Mouse (Mus musculus): ENCODE results near the gene Brd4. TPM values are rescaled to one million over a fixed set of nuclear protein-coding genes. Genes with fewer than 3 reads are reported as not detected.

The Brd4 gene
- polyA plus RNA-seq, 1 experiment from 2014 or later: 112 TPM

DNA sequence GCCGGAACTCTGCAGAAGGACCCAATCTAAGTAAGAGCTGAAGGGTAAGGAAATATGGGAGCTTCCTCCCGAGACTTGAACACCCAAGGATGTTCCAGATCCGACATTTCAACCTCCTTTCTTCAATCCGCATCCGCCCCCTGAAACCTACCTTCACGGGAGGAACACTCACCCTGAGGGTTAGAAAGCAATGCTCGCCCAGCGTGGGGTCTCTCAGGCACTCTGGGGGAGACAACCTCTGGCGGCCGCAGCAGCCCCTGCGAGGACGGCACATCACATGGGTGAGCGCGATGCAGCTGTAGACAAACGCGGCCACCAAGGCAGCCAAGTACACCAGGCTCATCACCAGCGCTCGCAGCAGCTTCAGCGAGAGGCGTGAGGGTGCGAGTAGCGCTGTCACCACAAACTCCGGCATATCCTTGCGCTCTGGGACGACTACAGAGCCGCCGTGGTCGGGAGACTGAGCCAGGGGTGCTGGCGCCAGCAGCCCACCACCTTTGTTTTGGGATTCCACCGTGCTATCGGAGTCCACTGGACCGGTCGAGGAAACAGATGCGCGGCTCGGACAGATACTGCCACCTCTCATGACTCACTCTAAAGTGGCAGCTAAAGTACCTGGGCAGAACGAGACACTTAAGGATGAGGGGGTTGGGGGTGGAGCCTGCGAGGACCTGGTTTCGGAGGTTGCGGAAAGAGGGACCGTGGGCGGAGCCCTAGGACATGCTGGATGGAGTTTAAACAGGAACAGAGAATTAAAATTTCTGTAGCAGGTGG, 95.5 kb downstream of the Brd4 start, which contains the start of gene Ephx3:
Ephx3 (minus strand) TSS at position 687 of the 774 bp plus-strand sequence.
- no peak within 1 kb of the TSS for H3K27ac ChIP-seq
- ATAC-seq (ENCODE audit: low FRiP score, low read depth): peak; percentile 50; the same call in 1 of the 2 replicates

DNA sequence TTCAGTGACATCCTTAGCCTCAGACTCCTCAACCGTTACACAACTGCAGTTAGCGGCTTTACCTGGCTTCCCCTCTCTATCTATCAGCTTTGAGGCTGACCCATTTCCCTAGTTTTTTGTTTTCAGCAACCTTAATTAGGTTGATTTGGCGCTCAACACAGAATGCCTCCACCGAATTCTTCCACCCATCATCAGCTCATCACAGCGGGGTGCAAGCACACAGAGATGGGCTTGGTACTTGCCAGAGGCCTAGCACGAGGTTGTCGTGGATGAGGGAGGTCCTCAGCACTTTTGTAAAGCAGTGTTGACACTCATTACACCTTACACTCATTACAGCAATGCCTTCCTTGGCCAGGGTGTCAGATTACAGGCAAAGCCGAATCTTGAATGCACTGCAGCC, 101.5 kb downstream of the Brd4 start:
- ATAC-seq (ENCODE audit: low FRiP score, low read depth): no peak
- H3K4me2 ChIP-seq (replicated peaks): no peak overlapping the region
- 25% methylated on average over 8 of the region's 8 CpGs for WGBS
- H3K9ac ChIP-seq: no peak overlapping the region
- H3K9me3 ChIP-seq: no peaks in the 10 kb centered on the region
- no peak overlapping the region for H3K27ac ChIP-seq
- H3K4me1 ChIP-seq: peaks cover 19% of the 10 kb centered on the region
- H3K4me3 ChIP-seq: no peak overlapping the region
- 0 out of 2 replicates have a peak, but pooled peaks cover under 1% of the 10 kb centered on the region for H3K27me3 ChIP-seq (replicated peaks)
- H3K36me3 ChIP-seq: no peaks in the 10 kb centered on the region

More for the DNA sequence above, 95.5 kb downstream of the Brd4 start, which contains the start of gene Ephx3:
- H3K4me2 ChIP-seq (replicated peaks): peak within 1 kb of the TSS; percentile 61
- H3K36me3 ChIP-seq: no peaks in the 10 kb centered on the region
- peaks cover 20% of the 10 kb centered on the region for H3K27me3 ChIP-seq (replicated peaks)
- peaks cover 8% of the 10 kb centered on the region for H3K4me1 ChIP-seq
- peak within 1 kb of the TSS; percentile 25 for H3K4me3 ChIP-seq
- peak within 1 kb of the TSS; percentile 19; the same call in 1 of the 2 replicates for H3K9ac ChIP-seq
- 6% methylated on average over 42 of the region's 42 CpGs for WGBS
- no peaks in the 10 kb centered on the region for H3K9me3 ChIP-seq

DNA sequence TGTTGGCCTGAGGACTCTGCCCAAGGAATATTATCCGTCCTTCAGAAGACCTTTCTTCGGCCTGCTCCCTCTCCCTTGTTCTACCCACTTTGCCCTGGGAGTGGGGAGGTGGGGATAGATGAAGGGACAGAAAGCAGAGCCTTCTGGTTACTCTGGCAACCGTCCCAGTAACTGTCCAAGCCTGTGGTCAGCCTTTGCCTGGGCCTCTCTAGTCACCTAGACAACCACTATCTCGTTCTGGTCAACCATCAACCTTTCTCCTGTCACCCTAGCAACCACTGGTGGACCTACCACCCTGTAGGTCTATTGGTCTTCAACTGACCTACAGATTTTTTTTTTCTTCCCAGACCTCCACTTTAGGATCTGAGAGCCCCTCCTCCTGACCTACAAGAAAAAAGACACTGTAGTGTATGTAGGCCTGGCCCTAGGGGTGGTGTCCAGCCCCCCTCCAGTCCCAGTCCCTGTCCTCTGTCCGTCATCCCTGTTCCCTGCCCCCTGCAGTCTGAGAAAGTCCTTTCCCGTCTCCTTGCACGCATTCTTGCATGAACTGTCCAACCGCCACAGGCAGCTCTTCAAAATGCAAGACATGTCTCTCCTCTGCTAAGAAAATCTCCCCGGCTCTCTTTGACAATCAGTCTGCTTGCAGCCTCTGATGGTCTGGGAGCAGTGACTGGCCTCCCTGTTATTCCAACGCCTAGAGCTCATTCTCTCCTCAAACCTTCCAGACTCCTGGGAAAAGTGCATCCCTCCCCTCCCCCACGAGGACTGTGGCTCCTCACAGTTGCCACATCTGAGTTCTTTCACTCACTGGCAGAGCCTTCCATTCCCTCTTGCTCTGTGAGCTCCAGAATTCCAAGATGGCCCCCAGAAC, 104.7 kb downstream of the Brd4 start:
- no peaks in the 10 kb centered on the region for H3K36me3 ChIP-seq
- peak overlapping the region; percentile 46 for H3K27ac ChIP-seq
- WGBS: 33% methylated on average over 11 of the region's 11 CpGs
- peaks cover 19% of the 10 kb centered on the region for H3K4me1 ChIP-seq
- H3K9me3 ChIP-seq: no peaks in the 10 kb centered on the region
- H3K27me3 ChIP-seq (replicated peaks): no peaks in the 10 kb centered on the region
- H3K4me2 ChIP-seq (replicated peaks): no peak overlapping the region
- no peak overlapping the region for H3K4me3 ChIP-seq
- peak; percentile 74 for ATAC-seq (ENCODE audit: low FRiP score, low read depth)
- H3K9ac ChIP-seq: no peak overlapping the region

DNA sequence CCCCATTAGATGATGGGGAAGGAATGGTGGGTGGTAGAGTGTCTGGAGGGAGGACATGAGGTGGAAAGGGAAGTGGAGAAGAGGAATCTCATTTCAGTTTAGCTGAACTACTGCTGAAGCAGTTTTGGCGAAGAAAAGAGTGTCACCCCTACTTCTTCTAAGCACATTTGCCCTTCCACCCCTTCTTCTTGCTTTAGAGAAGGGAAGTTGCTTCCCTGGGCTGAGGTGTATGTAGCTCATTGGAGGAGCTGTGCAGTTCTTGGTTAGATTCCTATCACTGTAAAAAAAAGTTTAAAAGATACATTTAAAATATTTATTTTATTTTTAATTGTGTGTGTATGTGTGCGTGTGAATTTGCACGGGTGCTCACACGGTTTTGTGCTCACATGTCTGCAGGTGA, 107.6 kb downstream of the Brd4 start:
- Histone ChIP-seq H3K4me3 (no peak overlapping the region), H3K9me3 (no peaks in the 10 kb centered on the region), H3K27ac (no peak overlapping the region), H3K4me1 (peaks cover 22% of the 10 kb centered on the region), H3K36me3 (no peaks in the 10 kb centered on the region), H3K9ac (no peak overlapping the region), H3K27me3 (replicated peaks) (no peaks in the 10 kb centered on the region), H3K4me2 (replicated peaks) (no peak overlapping the region)
- ATAC-seq (ENCODE audit: low FRiP score, low read depth): no peak
- WGBS: 90% methylated on average over 4 of the region's 4 CpGs

DNA sequence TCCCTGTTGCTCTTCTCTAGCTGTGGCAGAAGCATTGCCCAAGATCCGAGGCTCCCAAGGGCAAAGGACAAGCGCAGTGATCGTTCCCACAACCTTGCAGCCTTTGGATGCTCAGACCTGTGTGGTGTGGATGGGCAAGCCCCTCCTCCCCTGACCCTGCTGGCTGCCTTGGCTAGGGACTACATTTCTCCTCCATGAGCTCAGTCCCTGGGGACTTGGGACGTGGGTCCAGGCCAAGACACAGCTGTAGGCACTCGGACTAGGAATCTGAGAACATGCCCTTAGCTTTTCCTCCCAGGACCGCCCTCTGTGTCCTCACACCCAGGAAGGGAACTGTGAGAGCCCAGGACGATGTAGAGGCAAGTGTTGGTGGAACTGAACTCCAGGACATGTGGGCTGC, 111.4 kb downstream of the Brd4 start:
- Histone ChIP-seq H3K4me3 (no peak overlapping the region), H3K36me3 (no peaks in the 10 kb centered on the region), H3K4me1 (0 out of 2 replicates have a peak, but pooled peaks cover 3% of the 10 kb centered on the region), H3K27ac (no peak overlapping the region), H3K27me3 (replicated peaks) (no peaks in the 10 kb centered on the region), H3K9me3 (no peaks in the 10 kb centered on the region), H3K4me2 (replicated peaks) (no peak overlapping the region), H3K9ac (no peak overlapping the region)
- WGBS: 77% methylated on average over 7 of the region's 7 CpGs
- ATAC-seq (ENCODE audit: low FRiP score, low read depth): no peak

DNA sequence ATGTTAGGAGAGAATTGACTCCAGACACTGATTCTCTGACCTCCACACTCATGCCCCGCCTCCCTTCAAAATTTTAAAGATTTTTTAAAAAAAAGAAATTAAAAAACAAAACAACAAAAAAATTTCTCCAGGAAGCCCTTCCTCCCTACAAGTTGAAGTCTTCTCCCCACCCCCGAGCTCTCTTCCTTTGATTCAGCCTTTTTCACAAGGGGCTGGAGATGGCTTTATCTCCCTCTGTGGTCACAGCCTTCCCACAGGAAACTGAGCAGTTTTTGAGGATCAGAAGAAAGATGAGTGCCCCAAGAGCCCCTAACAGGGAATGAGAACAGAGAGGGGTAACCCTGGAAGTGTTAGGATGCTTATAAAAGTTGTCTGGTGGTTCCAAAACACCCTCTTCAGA, 112.0 kb downstream of the Brd4 start:
- H3K27me3 ChIP-seq (replicated peaks): no peaks in the 10 kb centered on the region
- no peaks in the 10 kb centered on the region for H3K36me3 ChIP-seq
- no peak overlapping the region for H3K4me2 ChIP-seq (replicated peaks)
- no peak overlapping the region for H3K9ac ChIP-seq
- H3K4me1 ChIP-seq: 0 out of 2 replicates have a peak, but pooled peaks cover 3% of the 10 kb centered on the region
- H3K4me3 ChIP-seq: no peak overlapping the region
- WGBS: 84% methylated on average over 2 of the region's 2 CpGs
- no peak overlapping the region for H3K27ac ChIP-seq
- ATAC-seq (ENCODE audit: low FRiP score, low read depth): no peak
- H3K9me3 ChIP-seq: no peaks in the 10 kb centered on the region

DNA sequence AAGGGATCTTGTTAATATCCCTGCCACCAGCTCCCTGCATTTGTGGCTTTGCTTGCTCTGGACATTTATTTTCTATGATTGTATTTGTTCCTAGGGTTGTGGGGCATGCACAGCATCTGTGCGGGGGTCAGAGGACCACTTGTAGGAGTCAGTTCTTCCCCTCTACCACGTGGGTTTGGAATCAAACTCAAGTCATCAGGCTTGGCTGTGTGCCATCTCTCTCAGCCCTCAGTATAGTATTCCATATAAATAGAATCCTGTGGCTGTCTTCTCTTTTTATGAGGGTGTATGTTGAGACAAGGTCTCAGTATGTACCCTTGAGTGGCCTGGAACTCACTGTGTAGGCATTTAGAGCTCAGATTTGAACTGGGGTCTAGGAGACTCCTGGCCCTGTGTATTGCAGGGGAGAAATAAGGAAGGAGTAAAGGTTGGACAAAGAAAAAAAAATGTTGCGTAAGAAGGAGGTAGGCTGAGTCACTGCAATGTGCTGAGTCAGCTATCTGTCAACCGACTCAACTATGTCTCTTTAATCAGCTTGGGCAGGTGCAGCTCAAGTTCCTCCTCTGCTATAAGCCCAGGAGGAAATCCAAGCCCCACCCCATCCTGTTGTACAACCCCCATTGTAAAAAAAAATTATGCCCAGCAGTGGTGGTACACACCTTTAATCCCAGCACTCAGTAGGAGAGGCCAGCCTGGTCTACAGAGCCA, 114.8 kb downstream of the Brd4 start:
- Histone ChIP-seq H3K4me1 (peaks cover 23% of the 10 kb centered on the region), H3K4me2 (replicated peaks) (no peak overlapping the region), H3K4me3 (no peak overlapping the region), H3K9ac (no peak overlapping the region), H3K9me3 (no peaks in the 10 kb centered on the region), H3K36me3 (no peaks in the 10 kb centered on the region), H3K27me3 (replicated peaks) (no peaks in the 10 kb centered on the region), H3K27ac (no peak overlapping the region)
- 79% methylated on average over 4 of the region's 4 CpGs for WGBS
- ATAC-seq (ENCODE audit: low FRiP score, low read depth): no peak

DNA sequence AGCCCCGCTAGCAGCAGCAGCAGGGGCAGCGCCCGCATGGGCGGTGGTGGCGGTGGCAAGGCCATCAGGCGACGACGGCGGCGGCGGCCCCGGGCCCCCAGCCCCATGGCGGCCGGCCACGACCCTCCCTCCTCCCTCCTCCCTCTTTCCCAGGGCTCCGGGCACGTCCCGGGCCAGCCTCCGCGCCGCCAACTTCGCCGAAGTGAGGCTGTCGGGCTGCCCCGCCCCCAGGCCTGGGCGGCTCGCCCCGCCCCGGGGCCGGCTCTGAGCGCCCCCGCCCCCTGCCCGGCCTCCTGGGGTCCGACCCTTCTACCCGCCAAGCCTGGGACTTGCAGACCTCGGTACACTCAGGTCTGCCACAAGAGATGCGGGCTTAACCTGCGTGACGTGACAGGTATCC, 117.8 kb downstream of the Brd4 start, which contains the start of gene Notch3:
Notch3 (minus strand) TSS at position 166 of the 400 bp plus-strand sequence.
- Histone ChIP-seq H3K4me3 (peak within 1 kb of the TSS; percentile 69), H3K9ac (peak within 1 kb of the TSS; percentile 82), H3K4me2 (replicated peaks) (peak within 1 kb of the TSS; percentile 88), H3K9me3 (no peaks in the 10 kb centered on the region), H3K4me1 (peaks cover 47% of the 10 kb centered on the region), H3K27ac (peak within 1 kb of the TSS; percentile 68), H3K36me3 (no peaks in the 10 kb centered on the region; the same call in 1 of the 2 replicates), H3K27me3 (replicated peaks) (no peaks in the 10 kb centered on the region)
- 0% methylated on average over 25 of the region's 39 CpGs for WGBS
- peak; percentile 18; the same call in 1 of the 2 replicates for ATAC-seq (ENCODE audit: low FRiP score, low read depth)

DNA sequence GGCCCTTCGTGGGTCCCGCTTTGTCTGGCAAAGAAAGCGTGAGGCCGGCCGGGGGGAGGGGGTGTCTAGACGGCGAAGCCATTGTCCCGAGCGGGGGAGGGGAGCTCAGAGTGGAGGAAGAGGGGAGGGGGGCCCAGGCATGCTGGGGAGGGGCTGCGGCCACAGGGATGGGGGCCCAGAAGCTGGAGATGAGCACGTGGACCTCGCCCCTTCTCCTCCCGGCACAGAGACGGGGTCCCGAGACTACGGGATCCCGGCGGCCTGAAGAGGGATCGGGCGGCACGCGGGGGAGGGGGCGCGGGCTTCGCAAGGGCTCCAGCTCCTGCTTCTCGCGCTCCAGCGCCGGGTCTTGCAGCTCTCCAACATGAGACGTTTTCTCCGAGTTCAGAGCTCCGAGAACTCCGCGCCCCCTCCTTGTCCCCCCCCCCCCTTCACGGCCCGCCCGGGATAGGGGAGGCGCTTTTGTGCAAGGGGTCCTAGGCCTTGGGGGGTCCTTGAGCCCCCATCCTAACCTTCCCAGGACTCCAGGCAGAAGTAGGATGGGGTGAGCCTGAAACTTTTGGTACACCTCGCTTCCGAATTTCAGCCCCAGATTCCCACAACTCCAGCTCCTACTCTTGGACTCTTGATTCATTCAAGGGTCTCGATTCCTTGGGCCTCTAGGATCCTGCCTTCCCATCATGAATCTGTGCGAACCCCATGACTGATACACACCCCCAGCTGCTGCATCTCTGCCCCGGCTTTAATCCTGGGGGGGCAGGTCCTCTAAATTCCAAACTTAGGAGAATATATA, 118.5 kb downstream of the Brd4 start:
- Histone ChIP-seq H3K4me2 (replicated peaks) (peak overlapping the region; percentile 88), H3K4me1 (peaks cover 47% of the 10 kb centered on the region), H3K27ac (peak overlapping the region; percentile 68), H3K36me3 (no peaks in the 10 kb centered on the region; the same call in 1 of the 2 replicates), H3K9ac (peak overlapping the region; percentile 82), H3K9me3 (no peaks in the 10 kb centered on the region), H3K27me3 (replicated peaks) (no peaks in the 10 kb centered on the region), H3K4me3 (peak overlapping the region; percentile 69)
- peak; percentile 72 for ATAC-seq (ENCODE audit: low FRiP score, low read depth)
- WGBS: under 1% methylated on average over 43 of the region's 43 CpGs

DNA sequence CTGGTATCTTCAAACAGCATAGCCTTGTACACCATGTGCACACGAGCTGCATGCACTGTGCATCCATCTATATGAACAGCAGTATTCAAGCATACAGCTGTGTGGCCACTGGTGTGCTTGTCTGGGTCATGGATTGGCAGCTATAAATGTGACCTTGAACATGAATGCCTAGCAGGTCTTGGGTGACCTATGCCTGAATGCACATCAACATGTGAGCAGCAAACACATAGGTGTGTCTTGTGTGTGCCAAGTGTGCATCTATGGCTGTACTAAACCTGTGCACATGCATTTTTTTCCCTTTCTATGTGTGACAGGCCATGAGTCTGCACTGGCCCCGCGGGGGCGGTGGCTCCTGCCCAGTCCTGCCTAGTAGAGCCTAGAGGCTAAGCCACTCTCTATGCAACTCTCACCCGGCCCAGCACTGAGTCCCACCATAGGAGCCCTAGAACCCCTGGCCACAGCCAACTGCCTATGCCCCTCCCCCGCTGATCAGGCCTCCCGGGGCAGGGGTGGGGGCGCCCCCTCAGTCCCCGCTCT, 119.2 kb downstream of the Brd4 start:
- peak overlapping the region; percentile 88 for H3K4me2 ChIP-seq (replicated peaks)
- peaks cover 47% of the 10 kb centered on the region for H3K4me1 ChIP-seq
- no peaks in the 10 kb centered on the region for H3K27me3 ChIP-seq (replicated peaks)
- 4% methylated on average over 9 of the region's 9 CpGs for WGBS
- H3K4me3 ChIP-seq: peak overlapping the region; percentile 69
- H3K36me3 ChIP-seq: no peaks in the 10 kb centered on the region; the same call in 1 of the 2 replicates
- peak overlapping the region; percentile 82 for H3K9ac ChIP-seq
- peak overlapping the region; percentile 68 for H3K27ac ChIP-seq
- H3K9me3 ChIP-seq: no peaks in the 10 kb centered on the region
- peak; percentile 77 for ATAC-seq (ENCODE audit: low FRiP score, low read depth)

DNA sequence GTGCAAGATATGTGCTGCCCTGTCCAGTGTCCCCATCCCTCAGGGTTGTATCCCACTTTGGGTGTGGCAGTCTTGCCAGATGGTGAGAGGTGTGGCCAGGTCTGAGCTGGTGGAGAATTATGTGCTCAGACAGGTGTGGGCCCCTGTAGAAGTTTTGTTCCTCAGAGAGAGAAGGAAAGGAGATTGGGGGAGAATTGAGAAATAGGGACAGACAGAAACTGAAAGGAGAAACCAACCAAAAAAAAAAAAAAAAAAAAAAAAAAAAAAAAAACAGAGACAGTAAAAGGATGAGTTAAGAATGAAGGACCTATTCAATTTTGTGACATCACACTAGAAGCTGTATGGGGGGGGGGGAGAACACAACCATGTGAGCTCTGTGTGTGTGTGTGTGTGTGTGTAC, 119.7 kb downstream of the Brd4 start:
- no peak overlapping the region for H3K9ac ChIP-seq

More for the DNA sequence above, 119.7 kb downstream of the Brd4 start:
- Histone ChIP-seq H3K4me2 (replicated peaks) (peak overlapping the region; percentile 94; the same call in 1 of the 2 replicates), H3K4me1 (peaks cover 47% of the 10 kb centered on the region), H3K27me3 (replicated peaks) (no peaks in the 10 kb centered on the region), H3K9me3 (no peaks in the 10 kb centered on the region), H3K36me3 (no peaks in the 10 kb centered on the region; the same call in 1 of the 2 replicates), H3K4me3 (no peak overlapping the region), H3K27ac (no peak overlapping the region)
- no peak for ATAC-seq (ENCODE audit: low FRiP score, low read depth)

Data from neural tube, embryonic 12.5 days (tissue).